Mouse (Mus musculus): ENCODE measurements around the gene Gapt.
"Not testable (repeated sequence)": the region's sequence is repeated elsewhere in the genome, so short reads cannot be mapped to it uniquely, and the experiment has no call there.

The Gapt gene

DNA sequence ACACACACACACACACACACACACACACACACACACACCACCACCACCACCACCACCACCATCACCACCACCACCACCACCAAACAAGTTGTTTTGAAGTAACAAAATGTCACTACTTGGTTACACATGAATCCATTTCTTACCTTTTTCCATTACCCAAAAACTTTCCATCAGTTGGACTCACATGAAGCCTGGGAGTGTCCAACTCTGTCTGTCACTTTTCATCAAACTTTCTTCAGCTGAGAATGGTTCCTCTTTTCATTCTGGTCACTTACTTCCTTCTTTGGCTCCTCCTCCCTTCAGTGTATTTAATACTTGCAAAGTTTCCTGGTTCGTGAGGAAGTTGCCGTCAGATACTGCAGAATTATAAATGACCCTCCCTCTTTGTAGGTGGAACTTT lies at the start of gene Gapt:
Gene Gapt (minus strand): TSS at position 259 of the 400 bp plus-strand sequence.
- no peak for DNase-seq (ENCODE audit: low read depth, low spot score)

DNA sequence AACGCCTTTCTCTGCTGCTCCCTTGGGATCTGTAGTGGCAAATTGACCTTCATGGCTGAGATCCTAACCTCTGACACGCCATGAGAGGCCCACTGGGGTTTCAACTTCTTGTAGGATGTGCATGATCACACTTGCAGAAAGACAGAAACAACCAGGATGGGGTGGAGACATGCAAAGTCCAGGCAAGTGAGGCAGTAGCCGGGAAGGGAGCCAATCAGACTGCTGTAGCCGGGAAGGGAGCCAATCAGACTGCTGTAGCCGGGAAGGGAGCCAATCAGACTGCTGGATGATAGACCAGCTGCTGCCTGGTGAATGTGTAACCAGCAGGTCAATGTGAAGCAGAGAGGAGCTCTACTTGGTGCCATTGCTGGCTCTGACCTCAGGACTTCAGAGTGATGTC lies 49.2 kb upstream of the Gapt start:
- no peak for DNase-seq (ENCODE audit: low read depth, low spot score)

GRCm38 (mm10) chr13:110404686-110405085 lies 47.7 kb upstream of the Gapt start:
- not testable (repeated sequence) for DNase-seq (ENCODE audit: low read depth, low spot score)

DNA sequence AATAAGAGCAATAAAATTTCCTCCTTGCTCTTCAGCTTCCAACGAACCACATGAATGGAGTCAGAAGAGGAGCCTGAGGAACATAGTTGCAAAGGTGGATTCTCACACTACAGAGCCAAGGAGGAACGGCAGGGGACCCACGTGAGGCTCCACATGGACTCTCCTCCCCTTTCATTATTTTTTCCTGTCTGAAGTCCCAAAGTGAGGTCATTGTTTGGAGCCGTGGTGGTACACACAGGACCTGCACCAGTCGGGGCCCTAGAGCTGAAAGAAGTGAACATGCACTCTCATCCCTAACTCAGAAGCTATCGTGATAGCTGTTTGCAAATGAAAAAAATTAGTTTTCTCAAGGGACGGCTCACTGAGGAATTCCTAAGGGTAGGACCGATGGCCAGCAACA lies 47.1 kb upstream of the Gapt start:
- DNase-seq (ENCODE audit: low read depth, low spot score), result no peak

- DNase-seq (ENCODE audit: low read depth, low spot score), result no peak
Observed at GRCm38 (mm10) chr13:110401877-110402276, 44.9 kb upstream of the Gapt start.

- no peak for DNase-seq (ENCODE audit: low read depth, low spot score)
Observed at GRCm38 (mm10) chr13:110401443-110401842, 44.4 kb upstream of the Gapt start.

GRCm38 (mm10) chr13:110398513-110399270 lies 41.7 kb upstream of the Gapt start:
- no peak for DNase-seq (ENCODE audit: low read depth, low spot score)

DNA sequence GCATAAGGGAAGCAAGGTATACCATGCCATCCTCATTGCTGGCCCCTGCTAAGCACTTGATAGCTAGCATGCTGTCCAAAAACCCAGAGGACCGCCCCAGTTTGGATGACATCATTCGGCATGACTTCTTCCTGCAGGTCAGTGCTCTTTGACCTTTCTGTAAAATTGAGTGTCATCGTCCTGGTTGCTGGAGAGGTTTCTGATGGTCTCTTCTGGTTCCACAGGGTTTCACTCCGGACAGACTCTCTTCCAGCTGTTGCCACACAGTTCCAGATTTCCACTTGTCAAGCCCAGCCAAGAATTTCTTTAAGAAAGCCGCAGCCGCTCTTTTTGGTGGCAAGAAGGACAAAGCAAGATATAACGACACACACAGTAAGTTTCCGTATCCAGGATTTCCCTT lies 40.8 kb upstream of the Gapt start:
- no peak for DNase-seq (ENCODE audit: low read depth, low spot score)

- DNase-seq (ENCODE audit: low read depth, low spot score), result no peak
Observed at GRCm38 (mm10) chr13:110395916-110396685, 39.1 kb upstream of the Gapt start.

DNA sequence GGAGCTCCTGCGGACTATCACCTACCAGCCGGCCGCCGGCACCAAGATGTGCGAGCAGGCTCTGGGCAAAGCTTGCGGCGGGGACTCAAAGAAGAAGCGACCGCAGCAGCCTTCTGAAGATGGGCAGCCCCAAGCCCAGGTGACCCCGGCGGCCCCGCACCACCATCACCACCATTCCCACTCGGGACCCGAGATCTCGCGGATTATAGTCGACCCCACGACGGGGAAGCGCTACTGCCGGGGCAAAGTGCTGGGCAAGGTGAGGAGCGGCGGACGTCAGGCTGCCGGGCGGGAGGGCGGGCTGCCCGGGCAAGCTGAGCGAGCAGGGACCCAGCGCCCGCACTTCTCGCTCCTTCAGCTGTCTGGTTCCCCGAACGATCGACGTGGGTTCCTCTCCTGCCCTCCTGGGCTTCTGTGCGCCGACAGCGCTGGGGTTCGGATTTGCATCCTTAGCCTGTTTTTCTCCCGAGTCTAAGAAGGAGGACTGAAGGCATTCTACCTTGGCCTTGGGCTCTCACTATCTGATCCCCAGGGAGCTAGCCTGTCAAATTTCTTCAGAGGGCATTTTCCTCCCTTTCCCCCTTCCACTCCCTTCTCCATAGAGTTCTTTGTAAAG lies 38.3 kb upstream of the Gapt start:
- no peak for DNase-seq (ENCODE audit: low read depth, low spot score)

DNA sequence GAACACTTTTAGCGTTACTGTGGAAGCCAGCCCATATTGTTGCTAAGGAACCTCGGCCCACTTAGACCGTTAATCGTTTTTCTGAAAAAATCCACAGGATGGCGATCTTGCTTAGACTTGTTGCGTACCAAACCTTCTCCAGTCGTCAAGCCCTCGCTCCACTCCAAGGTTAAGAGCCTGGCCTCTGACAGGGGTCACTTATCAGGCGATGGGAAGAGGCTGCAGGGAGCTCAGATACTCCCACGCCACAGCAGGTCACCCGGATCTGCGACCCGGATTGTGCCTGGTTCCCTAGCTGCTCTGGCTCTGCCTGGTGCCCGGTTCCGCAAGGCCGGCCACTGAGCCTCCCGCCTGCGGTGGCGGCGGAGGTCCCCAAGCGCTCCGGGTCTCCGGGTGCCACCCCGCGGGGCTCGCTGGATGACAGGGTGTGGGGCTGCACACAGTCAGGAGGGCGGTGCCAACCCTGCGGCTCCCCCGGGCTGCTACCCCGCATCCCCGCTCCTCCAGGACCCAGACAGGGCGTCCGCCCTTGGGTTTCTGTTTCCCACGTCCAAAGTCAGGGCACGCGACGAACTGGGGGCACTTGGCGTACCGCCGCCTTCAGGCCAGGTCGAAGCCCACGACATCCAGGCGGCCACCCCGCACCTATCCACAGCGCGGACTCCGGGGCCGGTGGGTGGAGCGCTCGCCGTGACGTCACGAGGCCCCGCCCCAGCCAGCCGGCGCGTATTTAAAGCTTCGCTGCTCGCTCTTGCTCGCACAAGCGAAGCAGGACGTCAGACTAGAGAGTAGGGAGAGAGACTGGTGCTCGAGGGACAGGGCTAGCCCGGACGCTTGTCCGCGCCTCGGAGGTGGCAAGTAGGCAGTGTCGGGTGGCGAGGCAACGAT lies 37.5 kb upstream of the Gapt start, which contains the start of gene Plk2:
Gene Plk2 (plus strand): TSS at position 756 of the 888 bp plus-strand sequence.
- DNase-seq (ENCODE audit: low read depth, low spot score), result peak; percentile 89

DNA sequence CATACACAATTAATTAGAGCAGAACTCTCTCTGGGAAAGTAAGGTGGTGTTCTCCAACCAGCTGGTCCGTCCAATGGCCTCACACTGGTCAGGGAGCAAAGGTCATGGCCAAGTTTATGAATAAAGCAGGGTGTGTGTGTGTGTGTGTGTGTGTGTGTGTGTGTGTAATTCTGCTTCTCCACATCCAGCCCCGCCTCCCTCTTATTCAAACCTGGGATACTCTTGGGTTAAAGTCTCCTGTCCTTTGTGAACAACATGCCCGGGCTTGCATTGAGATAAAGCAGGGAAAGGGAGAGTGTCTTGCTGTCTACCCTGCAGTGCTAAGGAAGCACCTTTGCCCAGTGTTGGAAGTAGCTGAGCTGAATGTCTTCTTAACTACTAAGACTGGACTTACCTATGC lies 35.6 kb upstream of the Gapt start:
- no peak for DNase-seq (ENCODE audit: low read depth, low spot score)

- no peak for DNase-seq (ENCODE audit: low read depth, low spot score)
Observed at GRCm38 (mm10) chr13:110392210-110392609, 35.2 kb upstream of the Gapt start.

GRCm38 (mm10) chr13:110384514-110384913 lies 27.5 kb upstream of the Gapt start:
- no peak for DNase-seq (ENCODE audit: low read depth, low spot score)

GRCm38 (mm10) chr13:110382447-110382901 lies 25.5 kb upstream of the Gapt start:
- no peak for DNase-seq (ENCODE audit: low read depth, low spot score)

- no peak for DNase-seq (ENCODE audit: low read depth, low spot score)
Observed at GRCm38 (mm10) chr13:110369673-110370072, 12.7 kb upstream of the Gapt start.

GRCm38 (mm10) chr13:110368556-110369040 lies 11.6 kb upstream of the Gapt start:
- peak; percentile 67 for DNase-seq (ENCODE audit: low read depth, low spot score)

DNA sequence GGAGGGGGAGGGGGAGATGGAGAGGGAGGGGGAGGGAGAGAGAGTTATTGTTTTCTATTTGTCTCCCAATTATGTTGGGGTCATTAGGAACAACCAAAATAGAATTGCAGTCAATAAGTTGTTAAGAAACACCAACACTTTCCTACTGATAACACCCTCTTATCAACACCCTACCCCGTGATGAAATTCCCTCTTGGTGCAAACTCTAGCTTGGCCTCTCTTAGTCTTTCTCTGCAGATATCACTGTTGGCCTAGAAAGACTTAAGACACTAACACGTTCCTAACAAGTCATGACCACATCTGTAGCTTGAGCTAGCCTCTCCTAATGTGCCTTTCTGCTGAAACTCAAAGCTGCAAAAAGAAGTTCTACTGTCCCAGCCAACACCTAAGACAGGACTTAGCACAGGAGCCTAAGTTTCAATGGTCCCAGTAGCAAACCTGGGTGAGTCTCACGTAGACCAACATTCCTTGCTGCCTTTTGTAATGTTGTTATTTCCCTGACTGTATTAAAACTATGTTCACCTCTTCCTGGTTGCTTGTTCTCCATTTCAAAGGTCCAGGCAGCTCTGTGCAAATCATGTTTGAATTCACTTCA lies 11.1 kb upstream of the Gapt start:
- no peak for DNase-seq (ENCODE audit: low read depth, low spot score)

DNA sequence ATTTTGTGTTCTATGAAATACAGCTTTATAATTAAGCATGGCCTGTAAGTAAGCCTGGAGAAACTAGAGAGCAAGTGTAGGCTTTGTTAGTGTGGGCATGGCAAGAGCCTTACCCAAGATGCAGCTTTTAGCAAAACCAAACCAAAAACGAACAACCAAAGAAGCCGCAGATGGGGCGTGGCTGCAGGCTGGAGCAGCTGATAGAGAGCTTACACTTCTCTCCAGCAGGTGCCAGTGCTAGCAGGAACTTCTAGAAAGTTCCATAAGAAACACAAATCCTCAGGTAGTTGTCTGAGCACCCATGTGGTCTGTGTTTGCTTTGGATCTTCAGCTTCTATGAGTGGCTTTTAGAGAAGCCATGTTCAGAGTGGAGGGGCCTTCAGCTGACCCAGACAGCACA lies 9.5 kb upstream of the Gapt start:
- DNase-seq (ENCODE audit: low read depth, low spot score), result no peak

DNA sequence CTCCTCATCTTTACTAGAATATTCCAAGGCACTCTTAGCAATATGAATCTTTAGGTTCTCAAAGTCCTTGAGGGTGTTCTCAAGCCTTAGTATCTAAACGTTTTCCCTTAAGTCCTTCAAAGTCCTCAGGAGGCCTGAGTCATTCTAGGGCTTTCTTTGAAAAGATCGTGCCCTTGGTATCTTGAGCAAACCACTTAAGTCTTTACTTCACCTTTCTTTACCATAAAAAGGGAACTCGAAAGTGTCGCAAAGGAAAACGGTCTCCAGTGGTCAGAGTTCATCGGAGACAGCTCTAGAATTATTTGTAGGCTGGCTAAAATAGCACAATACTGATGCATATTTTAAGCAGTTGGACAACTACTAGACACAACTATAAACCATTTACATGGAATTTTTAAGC lies 6.7 kb upstream of the Gapt start:
- no peak for DNase-seq (ENCODE audit: low read depth, low spot score)

DNA sequence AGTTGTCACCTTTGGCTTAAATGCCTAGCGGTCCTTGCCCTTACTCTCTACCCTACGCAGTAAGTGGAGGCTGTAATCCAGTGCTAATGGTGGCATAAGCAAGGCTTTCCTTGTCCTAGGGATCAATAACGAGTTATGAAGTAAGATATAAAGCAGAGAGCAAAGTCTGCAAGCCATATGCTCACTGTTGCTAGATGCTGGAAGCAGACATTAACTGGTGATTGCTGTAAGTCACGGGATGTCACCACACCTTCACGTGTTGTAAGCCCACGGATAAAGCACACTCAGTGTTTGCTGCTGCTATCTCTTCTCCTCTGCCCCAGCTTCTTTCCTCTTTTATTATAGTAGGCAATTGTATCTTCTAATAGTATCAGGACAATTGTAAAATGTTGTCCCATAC lies 5.9 kb downstream of the Gapt start:
- DNase-seq (ENCODE audit: low read depth, low spot score), result no peak
